Comparison of ENCODE assay signal across 9 mouse cellular contexts in genomic region chr11:102925351-102925717, GRCm38 (mm10). TPM values are rescaled to one million over a fixed set of nuclear protein-coding genes. Genes with fewer than 3 reads are reported as not detected.
DNase-seq lines count a peak whose midpoint lies in the region; ATAC-seq and TF ChIP-seq lines count a peak whose summit lies in the region.
"Had no signal": no experiment of that assay in that cellular context is flagged by ENCODE, and none has a peak within 500 bp of the region (broad histone marks: within the 10 kb centered on the region; RNA-seq: fewer than 3 reads in every experiment).

No protein-coding gene starts in this region.

- TF ChIP-seq CTCF in E14TG2a.4 (conservative IDR thresholded peaks at IDR 0.05; ENCODE audit: low read length) = peak; percentile 28; the same call in 1 of the 2 replicates

- H3K4me2 ChIP-seq in heart, embryonic 11.5 days = peak overlapping the region; percentile 70
- H3K4me2 ChIP-seq in embryonic facial prominence, embryonic 12.5 days (replicated peaks) = peak overlapping the region; percentile 72
- peak overlapping the region; percentile 50 for H3K4me2 ChIP-seq in intestine, embryonic 14.5 days (ENCODE audit: low read length)

- H3K9ac ChIP-seq in heart, embryonic 11.5 days (ENCODE audit: low read depth, low read length) = peak overlapping the region; percentile 90
- peak overlapping the region; percentile 77 for H3K9ac ChIP-seq in embryonic facial prominence, embryonic 12.5 days
- peak overlapping the region; percentile 56 for H3K9ac ChIP-seq in intestine, embryonic 14.5 days (ENCODE audit: low read length)

- WGBS in heart, embryonic 11.5 days (ENCODE audit: insufficient replicate concordance) = 2% methylated on average over 10 of the region's 10 CpGs
- WGBS in embryonic facial prominence, embryonic 12.5 days = 2% methylated on average over 10 of the region's 10 CpGs
- under 1% methylated on average over 10 of the region's 10 CpGs for WGBS in intestine, embryonic 14.5 days

- H3K4me3 ChIP-seq in heart, embryonic 11.5 days (ENCODE audit: low read depth, low read length) = peak overlapping the region; percentile 83
- peak overlapping the region; percentile 96 for H3K4me3 ChIP-seq in E14TG2a.4 (replicated peaks; ENCODE audit: low read length)
- H3K4me3 ChIP-seq in embryonic facial prominence, embryonic 12.5 days = peak overlapping the region; percentile 81
- peak overlapping the region; percentile 77 for H3K4me3 ChIP-seq in intestine, embryonic 14.5 days (ENCODE audit: low read depth, low read length)

- H3K9me3 ChIP-seq in heart, embryonic 11.5 days (replicated peaks; ENCODE audit: control insufficient read depth, low read length) = no peaks in the 10 kb centered on the region
- no peaks in the 10 kb centered on the region for H3K9me3 ChIP-seq in E14TG2a.4 (ENCODE audit: low read length)
- no peaks in the 10 kb centered on the region for H3K9me3 ChIP-seq in embryonic facial prominence, embryonic 12.5 days
- no peaks in the 10 kb centered on the region for H3K9me3 ChIP-seq in intestine, embryonic 14.5 days (ENCODE audit: control insufficient read depth, low read length)

- intact Hi-C loops in heart, postnatal 10 days (cut with DNase I) = no loop called here

- DNase-seq in heart, postnatal 10 days = no peak
- no peak for DNase-seq in intestine, embryonic 14.5 days (ENCODE audit: low spot score)
- no peak for DNase-seq in left cerebral cortex, adult 8-10 months (ENCODE audit: low spot score in 2 of 2)
- no peak for DNase-seq in frontal cortex, postnatal 25 days (ENCODE audit: low spot score in 2 of 2)

- ATAC-seq in heart, embryonic 11.5 days (replicated peaks; ENCODE audit: insufficient number of reproducible peaks, low FRiP score, low TSS enrichment) = peak; percentile 28; the same call in 1 of the 2 replicates
- 0 out of 2 replicates have a peak, but pooled peaks have one; percentile 11 for ATAC-seq in embryonic facial prominence, embryonic 12.5 days (ENCODE audit: insufficient number of reproducible peaks, insufficient read depth, low FRiP score, low TSS enrichment)
- ATAC-seq in intestine, embryonic 14.5 days (replicated peaks; ENCODE audit: low FRiP score, low TSS enrichment, low read depth) = peak; percentile 19; the same call in 1 of the 2 replicates
- ATAC-seq in megakaryocyte progenitor cell, adult 5-6 weeks (replicated peaks; ENCODE audit: poor library complexity) = peak; percentile 69

- peak overlapping the region; percentile 92 for H3K27ac ChIP-seq in heart, embryonic 11.5 days (ENCODE audit: low read depth, low read length)
- peak overlapping the region; percentile 95 for H3K27ac ChIP-seq in embryonic facial prominence, embryonic 12.5 days
- peak overlapping the region; percentile 92 for H3K27ac ChIP-seq in intestine, embryonic 14.5 days (ENCODE audit: low read depth)

- H3K4me1 ChIP-seq in heart, embryonic 11.5 days (ENCODE audit: control insufficient read depth, insufficient read depth, low read length) = peaks cover 8% of the 10 kb centered on the region; the same call in 1 of the 2 replicates
- peaks cover 45% of the 10 kb centered on the region for H3K4me1 ChIP-seq in E14TG2a.4 (replicated peaks; ENCODE audit: low read depth, low read length)
- peaks cover 19% of the 10 kb centered on the region for H3K4me1 ChIP-seq in embryonic facial prominence, embryonic 12.5 days
- peaks cover 6% of the 10 kb centered on the region; the same call in 1 of the 2 replicates for H3K4me1 ChIP-seq in intestine, embryonic 14.5 days (replicated peaks; ENCODE audit: control insufficient read depth, insufficient read depth, low read length)

- no peaks in the 10 kb centered on the region for H3K27me3 ChIP-seq in heart, embryonic 11.5 days (ENCODE audit: control insufficient read depth, insufficient read depth, low read length)
- no peaks in the 10 kb centered on the region for H3K27me3 ChIP-seq in E14TG2a.4 (ENCODE audit: insufficient read depth, low read length)
- no peaks in the 10 kb centered on the region for H3K27me3 ChIP-seq in embryonic facial prominence, embryonic 12.5 days
- H3K27me3 ChIP-seq in intestine, embryonic 14.5 days (replicated peaks; ENCODE audit: control insufficient read depth, insufficient read depth, low read length) = no peaks in the 10 kb centered on the region

- H3K36me3 ChIP-seq in heart, embryonic 11.5 days (ENCODE audit: control insufficient read depth, insufficient read depth, low read length) = 0 out of 2 replicates have a peak, but pooled peaks cover 2% of the 10 kb centered on the region
- peaks cover 32% of the 10 kb centered on the region for H3K36me3 ChIP-seq in E14TG2a.4 (ENCODE audit: insufficient read depth, low read length)
- 0 out of 2 replicates have a peak, but pooled peaks cover 3% of the 10 kb centered on the region for H3K36me3 ChIP-seq in embryonic facial prominence, embryonic 12.5 days
- peaks cover 3% of the 10 kb centered on the region for H3K36me3 ChIP-seq in intestine, embryonic 14.5 days (ENCODE audit: control insufficient read depth, insufficient read depth, low read length)

RNA-seq across cellular contexts. Expression of gene Kif18b, which starts 0.4 kb away (rescaled TPM):
- polyA plus RNA-seq in heart, embryonic 11.5 days (2014; fragmentation: Nextera tagmentation; extraction: Ambion mirVana) = 5.6 and 5.9 TPM in 2 replicates
- total RNA-seq in heart, postnatal 10 days (2021) = 1 to 10 TPM; 5.7 to 6.9 TPM
- polyA plus RNA-seq in embryonic facial prominence, embryonic 12.5 days (2016; fragmentation: Nextera tagmentation; extraction: Ambion mirVana) = 10.3 and 10.6 TPM in 2 replicates
- 7.0 and 7.8 TPM in 2 replicates for polyA plus RNA-seq in intestine, embryonic 14.5 days (2014; fragmentation: Nextera tagmentation; extraction: Ambion mirVana)
- 18.8 and 19.0 TPM in 2 replicates for total RNA-seq in megakaryocyte progenitor cell, adult 5-6 weeks (2015)
- total RNA-seq in megakaryocyte progenitor cell, adult 5-6 weeks (2017) = 18.9 and 20.5 TPM in 2 replicates
- total RNA-seq in left cerebral cortex, adult 8-10 months (2022) = under 1 TPM in 1 of 4 experiments, not detected in 3; 0.17 TPM

RNA-seq across cellular contexts. Expression of gene C1ql1, which starts 21.2 kb away (rescaled TPM):
- polyA plus RNA-seq in heart, embryonic 11.5 days (2014; fragmentation: Nextera tagmentation; extraction: Ambion mirVana) = 0.76 and 1.0 TPM in 2 replicates
- under 1 TPM; 0.22 to 0.34 TPM for total RNA-seq in heart, postnatal 10 days (2021)
- polyA plus RNA-seq in embryonic facial prominence, embryonic 12.5 days (2016; fragmentation: Nextera tagmentation; extraction: Ambion mirVana) = 3.7 and 3.9 TPM in 2 replicates
- polyA plus RNA-seq in intestine, embryonic 14.5 days (2014; fragmentation: Nextera tagmentation; extraction: Ambion mirVana) = 8.2 and 9.0 TPM in 2 replicates
- total RNA-seq in megakaryocyte progenitor cell, adult 5-6 weeks (2015) = not detected in 2 replicates
- total RNA-seq in megakaryocyte progenitor cell, adult 5-6 weeks (2017) = not detected in 2 replicates
- 10 to 100 TPM; 12.9 to 18.8 (median 15.5) TPM for total RNA-seq in left cerebral cortex, adult 8-10 months (2022)

RNA-seq across cellular contexts. Expression of gene Gfap, which starts 24.6 kb away (rescaled TPM):
- 0.18 and 0.20 TPM in 2 replicates for polyA plus RNA-seq in heart, embryonic 11.5 days (2014; fragmentation: Nextera tagmentation; extraction: Ambion mirVana)
- total RNA-seq in heart, postnatal 10 days (2021) = under 1 TPM; 0.17 to 0.25 TPM
- 0.29 and 0.41 TPM in 2 replicates for polyA plus RNA-seq in embryonic facial prominence, embryonic 12.5 days (2016; fragmentation: Nextera tagmentation; extraction: Ambion mirVana)
- polyA plus RNA-seq in intestine, embryonic 14.5 days (2014; fragmentation: Nextera tagmentation; extraction: Ambion mirVana) = 0.28 and 0.58 TPM in 2 replicates
- total RNA-seq in megakaryocyte progenitor cell, adult 5-6 weeks (2015) = 0.10 TPM in 1 of 2 replicates, not detected in the other
- total RNA-seq in megakaryocyte progenitor cell, adult 5-6 weeks (2017) = not detected in 2 replicates
- 100 to 1,000 TPM; 134 to 920 (median 381) TPM for total RNA-seq in left cerebral cortex, adult 8-10 months (2022)

RNA-seq across cellular contexts. Expression of gene Fam187a, which starts 40.4 kb away (rescaled TPM):
- not detected in 2 replicates for polyA plus RNA-seq in heart, embryonic 11.5 days (2014; fragmentation: Nextera tagmentation; extraction: Ambion mirVana)
- total RNA-seq in heart, postnatal 10 days (2021) = not detected
- polyA plus RNA-seq in embryonic facial prominence, embryonic 12.5 days (2016; fragmentation: Nextera tagmentation; extraction: Ambion mirVana) = 0.14 TPM in 1 of 2 replicates, not detected in the other
- polyA plus RNA-seq in intestine, embryonic 14.5 days (2014; fragmentation: Nextera tagmentation; extraction: Ambion mirVana) = not detected in 2 replicates
- total RNA-seq in megakaryocyte progenitor cell, adult 5-6 weeks (2015) = not detected in 2 replicates
- not detected in 2 replicates for total RNA-seq in megakaryocyte progenitor cell, adult 5-6 weeks (2017)
- under 1 TPM in 3 of 4 experiments, not detected in 1; 0.23 to 0.70 (median 0.34) TPM for total RNA-seq in left cerebral cortex, adult 8-10 months (2022)
- total RNA-seq: adrenal gland, postnatal 36 days had no signal

RNA-seq across cellular contexts. Expression of gene Ccdc103, which starts 44.3 kb away (rescaled TPM):
- polyA plus RNA-seq in heart, embryonic 11.5 days (2014; fragmentation: Nextera tagmentation; extraction: Ambion mirVana) = 0.42 and 0.56 TPM in 2 replicates
- under 1 TPM; 0.14 to 0.15 TPM for total RNA-seq in heart, postnatal 10 days (2021)
- 1.0 and 1.7 TPM in 2 replicates for polyA plus RNA-seq in embryonic facial prominence, embryonic 12.5 days (2016; fragmentation: Nextera tagmentation; extraction: Ambion mirVana)
- 0.81 and 1.2 TPM in 2 replicates for polyA plus RNA-seq in intestine, embryonic 14.5 days (2014; fragmentation: Nextera tagmentation; extraction: Ambion mirVana)
- total RNA-seq in megakaryocyte progenitor cell, adult 5-6 weeks (2015) = 0.12 TPM in 1 of 2 replicates, not detected in the other
- total RNA-seq in megakaryocyte progenitor cell, adult 5-6 weeks (2017) = not detected in 2 replicates
- total RNA-seq in left cerebral cortex, adult 8-10 months (2022) = 1 to 10 TPM; 2.1 to 3.6 (median 2.2) TPM

Comparison
In these comparisons a context has a peak if more than half of its experiments do, and no peak if none do; other contexts are left out.
1. ATAC-seq: peak in every context shown above with its lines; median percentile 69 in megakaryocyte progenitor cell, adult 5-6 weeks; 28 in heart, embryonic 11.5 days; 19 in intestine, embryonic 14.5 days; 11 in embryonic facial prominence, embryonic 12.5 days.
2. RNA of gene Kif18b, which starts 0.4 kb away (total RNA-seq): 18.8 to 20.5 TPM in megakaryocyte progenitor cell, adult 5-6 weeks and 5.7 to 6.9 TPM in heart, postnatal 10 days; 0.17 TPM in left cerebral cortex, adult 8-10 months; every median in the first group is over 4 times any median in the second.
3. RNA of gene C1ql1, which starts 21.2 kb away (total RNA-seq): 12.9 to 18.8 TPM in left cerebral cortex, adult 8-10 months; 0.22 to 0.34 TPM in heart, postnatal 10 days and not detected in megakaryocyte progenitor cell, adult 5-6 weeks; every median in the first group is over 10 times any median in the second.
4. RNA of gene Gfap, which starts 24.6 kb away (total RNA-seq): 134 to 920 TPM in left cerebral cortex, adult 8-10 months; 0.17 to 0.25 TPM in heart, postnatal 10 days and 0.10 TPM in megakaryocyte progenitor cell, adult 5-6 weeks; every median in the first group is over 100 times any median in the second.
5. Peak in every context shown above with its lines, with median percentiles within 50 percentile points of each other: H3K27ac ChIP-seq, H3K4me2 ChIP-seq, H3K4me3 ChIP-seq and H3K9ac ChIP-seq.